Mouse (Mus musculus) CH12F3 (cell line): ENCODE measurements around the gene Lmbrd2.
"Not testable (repeated sequence)": the region's sequence is repeated elsewhere in the genome, so short reads cannot be mapped to it uniquely, and the experiment has no call there.

Experiments used
- in situ Hi-C: fragments of 300-500 bp; cut with MboI; formaldehyde crosslinking; loops from 2 replicates; pipeline ENCODE4 v1.14.3; 2020; ENCODE audit warnings: low sequenced_read_pairs

Lmbrd2 gene

DNA sequence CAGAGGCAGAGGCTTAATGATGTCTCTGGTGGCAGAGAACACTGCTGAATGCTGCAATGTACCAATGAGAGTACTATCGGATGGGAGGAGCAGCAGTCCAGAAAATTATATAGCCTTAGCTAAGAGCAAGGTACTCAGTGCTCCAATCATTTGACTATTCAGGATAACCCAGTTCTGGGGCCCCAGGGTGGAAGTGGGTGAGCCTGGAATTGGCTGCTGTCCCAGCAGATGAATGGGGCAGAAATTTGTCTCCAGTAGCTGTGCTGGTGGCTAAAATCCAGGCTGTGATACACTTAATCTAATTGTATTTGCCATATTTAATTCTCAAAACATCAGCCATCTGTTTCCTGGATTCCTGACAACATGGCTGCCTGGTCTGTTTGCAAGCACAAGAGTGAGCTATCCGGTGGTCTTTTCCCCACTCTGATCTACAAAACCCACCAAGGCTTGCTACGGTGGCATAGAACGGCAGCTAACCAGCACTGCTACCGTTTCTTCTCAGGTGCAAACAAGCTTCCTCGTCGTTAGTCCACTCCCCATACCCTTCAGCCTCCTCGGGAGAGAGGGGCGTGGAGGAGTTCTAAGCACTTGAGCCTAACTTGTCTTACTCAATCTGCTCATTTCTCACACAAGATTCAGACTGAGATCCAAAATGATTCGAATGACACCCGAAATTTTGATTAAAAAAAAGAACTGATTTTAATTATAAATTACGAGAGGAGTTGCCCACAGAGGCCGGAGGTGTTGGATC lies 7.5 kb upstream of the Lmbrd2 start:
- in situ Hi-C loops, result no loop called here

GRCm38 (mm10) chr15:9134891-9135507 lies 5.4 kb upstream of the Lmbrd2 start:
- in situ Hi-C loops, result no loop called here

DNA sequence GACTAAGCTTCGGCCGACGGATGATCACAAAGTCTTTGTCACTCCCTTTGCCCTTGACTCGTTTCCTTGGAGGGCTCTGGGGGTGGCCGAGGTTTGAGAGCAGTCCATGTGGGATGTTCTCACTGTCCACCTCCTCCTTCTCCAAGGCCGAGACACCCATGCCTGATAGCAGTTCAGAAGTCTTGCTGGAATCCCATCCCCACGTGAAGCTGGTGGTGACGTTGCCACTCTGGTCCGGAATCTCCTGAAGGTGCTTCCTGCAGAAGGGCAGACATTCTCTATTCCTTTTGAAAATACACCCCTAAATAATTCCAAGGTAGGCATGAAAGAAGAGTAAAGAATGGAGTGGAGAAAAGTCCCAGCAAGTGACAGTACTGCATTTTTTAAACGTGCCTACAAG lies 903 bp upstream of the Lmbrd2 start:
- in situ Hi-C loops, result no loop called here

GRCm38 (mm10) chr15:9140684-9141171 lies 378 bp downstream of the Lmbrd2 start:
- in situ Hi-C loops, result no loop called here

DNA sequence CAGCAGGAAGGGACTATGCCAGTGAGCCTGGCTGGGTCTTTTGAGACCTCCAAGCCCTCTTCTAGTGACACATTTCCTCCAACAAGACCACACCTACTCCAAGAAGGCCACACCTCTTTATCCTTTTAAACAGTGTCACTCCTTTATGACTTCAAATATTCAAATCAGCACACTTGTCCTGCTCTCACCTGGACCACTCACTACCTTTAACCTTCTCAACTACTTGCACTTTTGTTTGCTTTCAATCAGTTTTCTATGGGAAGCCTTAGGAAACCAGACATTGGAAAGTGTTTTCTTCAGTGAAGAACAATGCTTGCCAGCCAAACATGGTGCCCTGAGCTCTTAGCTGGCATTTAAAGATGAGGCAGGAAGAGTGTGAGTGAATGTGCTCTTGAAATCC lies 15.0 kb downstream of the Lmbrd2 start, which contains the start of gene Skp2:
TSS of gene Skp2 (minus strand) at position 101 of the 400 bp plus-strand sequence.
- in situ Hi-C loops, result no loop called here

DNA sequence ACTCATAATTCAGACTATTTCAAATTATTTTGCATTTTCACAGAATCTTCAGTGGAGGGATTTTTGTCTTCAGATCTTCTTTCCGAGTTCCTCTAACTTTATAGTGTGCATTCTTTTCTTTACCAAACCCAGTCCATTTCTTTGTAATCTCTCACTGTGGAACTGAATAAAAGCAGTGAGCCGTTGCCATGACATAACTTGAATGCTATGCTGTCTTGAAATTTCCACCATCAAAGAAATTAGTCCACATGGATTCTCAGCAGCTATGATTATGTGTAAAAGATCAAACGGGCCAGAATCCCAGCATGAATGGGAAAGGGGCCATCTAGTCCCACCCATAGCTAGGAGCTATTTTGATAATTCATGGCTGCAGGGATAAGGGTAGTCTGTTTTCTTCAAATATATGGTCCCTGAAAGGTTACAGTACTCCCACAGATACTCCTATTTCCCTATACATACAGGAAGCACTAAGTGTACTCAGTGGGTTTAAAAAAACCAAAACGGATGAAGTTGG lies 22.3 kb downstream of the Lmbrd2 start:
- in situ Hi-C loops, result no loop called here

- in situ Hi-C loops, result no loop called here
Observed at GRCm38 (mm10) chr15:9164125-9164524, 23.8 kb downstream of the Lmbrd2 start.

GRCm38 (mm10) chr15:9177038-9177437 lies 36.7 kb downstream of the Lmbrd2 start:
- in situ Hi-C loops, result no loop called here

DNA sequence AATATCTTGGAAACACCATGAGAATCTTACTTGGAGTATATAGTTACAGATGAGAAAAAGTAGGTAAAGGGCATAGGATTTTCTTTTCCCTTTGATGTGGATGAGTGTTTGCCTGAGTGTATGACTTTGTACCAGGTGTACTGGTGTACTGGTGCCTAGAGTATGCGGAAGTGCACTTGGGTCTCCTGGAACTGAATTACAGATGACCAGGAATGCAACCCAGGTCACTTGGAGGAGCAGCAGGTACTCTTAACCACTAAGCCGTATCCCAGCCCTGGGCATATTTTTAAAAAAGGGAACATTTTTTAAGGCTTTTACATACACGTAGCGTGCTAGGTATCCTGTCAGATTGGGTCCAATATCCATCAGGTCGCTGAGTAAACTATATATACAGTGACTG lies 43.6 kb downstream of the Lmbrd2 start:
- in situ Hi-C loops, result no loop called here

- in situ Hi-C loops, result no loop called here
Observed at GRCm38 (mm10) chr15:9189796-9190195, 49.4 kb downstream of the Lmbrd2 start.

DNA sequence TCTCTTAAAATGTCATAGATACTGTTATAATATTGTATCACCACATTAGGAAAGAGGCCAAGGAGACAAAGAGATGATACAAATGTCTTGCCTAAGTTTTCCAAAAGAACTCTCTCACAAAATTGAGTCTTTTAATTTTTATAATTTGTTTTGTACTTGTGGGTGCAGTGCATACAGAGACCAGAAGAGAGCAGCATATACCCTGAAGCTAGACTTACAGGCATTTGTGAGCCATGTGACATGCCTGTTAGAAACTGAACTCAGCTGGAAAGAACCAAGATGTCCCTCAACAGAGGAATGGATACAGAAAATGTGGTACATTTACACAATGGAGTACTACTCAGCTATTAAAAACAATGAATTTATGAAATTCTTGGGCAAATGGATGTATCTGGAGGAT lies 52.3 kb downstream of the Lmbrd2 start:
- in situ Hi-C loops, result not testable (repeated sequence)

DNA sequence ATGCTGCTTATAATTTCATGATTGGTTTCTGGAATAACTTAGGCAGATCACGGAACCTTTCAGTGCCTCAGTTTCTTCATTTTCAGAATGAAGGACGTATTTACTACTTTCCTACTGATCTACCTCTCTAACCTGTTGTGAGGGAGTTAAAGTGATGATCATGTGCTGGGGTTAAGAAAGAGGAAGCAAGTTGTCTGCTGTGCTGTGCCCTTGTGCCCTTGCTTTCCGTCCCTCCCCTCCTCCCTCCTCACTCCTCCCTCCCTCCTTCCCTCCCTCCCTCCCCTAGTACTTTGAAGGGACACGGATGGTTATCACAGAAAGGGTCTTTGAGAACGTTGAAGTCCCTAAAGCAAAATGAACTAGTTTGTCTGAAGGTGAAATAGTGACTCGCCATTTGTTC lies 58.1 kb downstream of the Lmbrd2 start:
- in situ Hi-C loops, result no loop called here

GRCm38 (mm10) chr15:9211891-9212290 lies 71.5 kb downstream of the Lmbrd2 start:
- in situ Hi-C loops, result no loop called here

GRCm38 (mm10) chr15:9213026-9213425 lies 72.7 kb downstream of the Lmbrd2 start:
- in situ Hi-C loops, result not testable (repeated sequence)

DNA sequence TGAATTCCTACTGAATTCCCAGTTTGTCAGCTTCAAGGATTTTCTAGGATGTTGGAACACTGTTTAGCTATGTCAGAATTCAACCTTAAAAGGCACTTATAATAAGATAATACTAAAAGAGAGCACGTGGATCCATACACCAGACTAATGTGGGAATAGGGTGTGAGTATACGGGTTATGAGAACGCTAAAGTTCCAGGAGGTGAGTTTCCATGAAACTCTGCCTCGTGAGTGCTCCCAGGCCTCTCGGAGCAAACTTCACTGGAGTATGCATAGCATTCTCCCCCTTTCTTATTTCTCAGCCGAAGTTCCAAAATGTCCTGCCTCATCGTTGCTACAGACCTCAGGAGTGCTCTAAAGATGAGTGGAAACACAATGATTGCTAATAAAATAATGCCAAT lies 73.1 kb downstream of the Lmbrd2 start:
- in situ Hi-C loops, result not testable (repeated sequence)

DNA sequence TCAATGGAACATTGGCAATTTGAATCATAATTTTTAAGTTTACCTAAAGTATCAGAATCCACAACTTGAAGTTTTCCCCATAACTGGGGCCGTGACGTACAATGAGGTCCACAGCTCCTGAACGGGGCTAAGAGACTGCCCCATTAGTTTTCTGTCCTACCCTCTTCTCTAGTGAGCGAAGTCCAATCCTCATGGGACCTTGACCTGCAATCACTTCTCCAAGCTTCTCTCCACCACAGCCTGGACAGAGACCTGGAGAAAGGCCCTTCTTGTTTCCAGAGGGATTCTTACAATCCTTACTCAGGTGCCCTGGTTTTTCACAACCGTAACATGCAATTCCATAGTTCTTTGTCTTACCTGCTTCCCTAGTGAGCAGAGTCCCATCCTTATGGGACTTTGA lies 76.1 kb downstream of the Lmbrd2 start:
- in situ Hi-C loops, result no loop called here

DNA sequence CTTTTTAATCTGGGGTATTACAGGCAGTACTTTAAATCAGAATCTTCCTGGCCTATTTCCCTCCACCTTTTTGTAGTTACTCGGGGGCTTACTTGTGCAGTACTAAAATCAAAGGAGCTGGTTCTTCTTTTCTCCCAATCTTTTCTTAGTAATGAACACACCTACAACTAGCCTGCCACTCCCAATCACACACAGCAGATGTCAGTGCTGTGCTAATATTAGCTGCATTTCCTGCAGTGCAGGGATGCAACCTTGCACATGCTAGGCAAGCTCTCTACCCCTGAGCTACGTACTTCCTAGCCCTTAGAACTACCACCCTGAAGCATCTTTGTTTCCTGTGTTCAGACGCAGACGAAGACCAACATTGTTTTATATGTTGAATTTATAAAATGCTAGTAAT lies 90.6 kb downstream of the Lmbrd2 start:
- in situ Hi-C loops, result not testable (repeated sequence)

- in situ Hi-C loops, result no loop called here
Observed at GRCm38 (mm10) chr15:9246345-9246744, 106.0 kb downstream of the Lmbrd2 start.
